8 mouse cellular contexts compared by ENCODE assay signal in the genomic region with DNA sequence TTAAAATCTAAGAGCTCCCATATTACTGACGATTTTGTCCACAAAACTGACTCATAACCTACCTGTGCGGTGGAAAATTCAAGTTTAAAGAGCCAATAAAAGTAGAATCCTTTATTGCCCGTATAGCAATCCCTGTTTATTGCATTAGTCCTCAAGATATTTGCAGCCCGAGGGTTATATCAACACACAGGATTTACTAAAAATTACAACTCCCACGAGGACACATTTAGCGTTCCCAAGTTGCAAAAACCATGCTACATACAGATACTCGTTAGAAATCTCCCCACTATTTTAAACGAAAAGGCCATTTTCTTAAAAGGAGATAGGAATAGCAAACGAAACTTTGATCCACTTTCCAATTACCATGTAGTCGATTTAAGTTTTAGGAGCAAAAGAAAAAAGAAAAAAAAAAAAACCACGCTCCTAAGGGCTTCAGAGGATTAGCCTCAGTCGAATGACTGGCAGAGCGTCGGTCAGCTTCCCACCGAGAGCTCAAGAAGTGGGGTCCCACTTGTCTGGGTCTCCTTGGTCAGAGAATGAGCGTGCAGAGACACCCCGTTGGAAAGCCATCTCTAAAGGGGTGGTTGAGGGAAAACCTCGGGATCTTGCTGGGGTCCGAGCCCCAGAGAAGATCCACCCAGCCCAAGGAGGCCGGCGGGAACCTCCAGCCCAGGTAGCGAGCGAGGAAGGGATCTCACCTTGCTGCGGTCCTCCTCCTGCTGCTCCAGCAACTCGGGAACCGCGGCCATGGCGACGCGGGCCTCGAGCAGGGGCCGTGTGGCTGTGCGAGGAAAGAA. TPM values are rescaled to one million over a fixed set of nuclear protein-coding genes. Genes with fewer than 3 reads are reported as not detected.
DNase-seq lines count a peak whose midpoint lies in the region; ATAC-seq and TF ChIP-seq lines count a peak whose summit lies in the region.

No protein-coding gene starts in this region.

- H3K4me2 ChIP-seq in intestine, embryonic 14.5 days (ENCODE audit: low read length): peak overlapping the region; percentile 78
- peak overlapping the region; percentile 74 for H3K4me2 ChIP-seq in neural tube, embryonic 13.5 days

- H3K27ac ChIP-seq in intestine, embryonic 14.5 days (ENCODE audit: low read depth): peak overlapping the region; percentile 96
- H3K27ac ChIP-seq in neural tube, embryonic 13.5 days (replicated peaks): peak overlapping the region; percentile 90

- H3K9ac ChIP-seq in intestine, embryonic 14.5 days (ENCODE audit: low read length): peak overlapping the region; percentile 99
- H3K9ac ChIP-seq in neural tube, embryonic 13.5 days: peak overlapping the region; percentile 96

- no peak for DNase-seq in lung, adult 2 months
- DNase-seq in lung, adult 18-20 months: no peak
- peak; percentile 24 for DNase-seq in embryo, embryonic 11.5 days (ENCODE audit: low read depth, low spot score)
- peak; percentile 86 for DNase-seq in intestine, embryonic 14.5 days (ENCODE audit: low spot score)
- no peak for DNase-seq in layer of hippocampus, adult 9-11 months
- DNase-seq in frontal cortex, postnatal 10 days (ENCODE audit: low spot score in 2 of 2): no peak
- no peak for DNase-seq in thymus, postnatal 25 days

- H3K4me1 ChIP-seq in lung, adult 2 months (ENCODE audit: control insufficient read depth, insufficient read depth, low read length): peaks cover 3% of the 10 kb centered on the region; the same call in 1 of the 2 replicates
- H3K4me1 ChIP-seq in intestine, embryonic 14.5 days (replicated peaks; ENCODE audit: control insufficient read depth, insufficient read depth, low read length): peaks cover 32% of the 10 kb centered on the region
- H3K4me1 ChIP-seq in neural tube, embryonic 13.5 days (replicated peaks): peaks cover 46% of the 10 kb centered on the region

- TF ChIP-seq CTCF in lung, adult 2 months (IDR thresholded peaks at IDR 0.05; ENCODE audit: insufficient read depth, low read length): no peak

- peaks cover 11% of the 10 kb centered on the region; the same call in 1 of the 2 replicates for H3K36me3 ChIP-seq in intestine, embryonic 14.5 days (ENCODE audit: control insufficient read depth, insufficient read depth, low read length)
- H3K36me3 ChIP-seq in neural tube, embryonic 13.5 days: no peaks in the 10 kb centered on the region

- H3K9me3 ChIP-seq in intestine, embryonic 14.5 days (ENCODE audit: control insufficient read depth, low read length): no peaks in the 10 kb centered on the region
- no peaks in the 10 kb centered on the region for H3K9me3 ChIP-seq in neural tube, embryonic 13.5 days

- ATAC-seq in intestine, embryonic 14.5 days (replicated peaks; ENCODE audit: low FRiP score, low TSS enrichment, low read depth): no peak; the same call in 1 of the 2 replicates
- ATAC-seq in neural tube, embryonic 13.5 days (ENCODE audit: low read depth): no peak; the same call in 1 of the 2 replicates

- TF ChIP-seq POLR2A in lung, adult 2 months (IDR thresholded peaks at IDR 0.05; ENCODE audit: borderline replicate concordance, extremely low read depth, low read depth, low read length): peak; percentile 48; the same call in 1 of the 2 replicates

- H3K4me3 ChIP-seq in lung, adult 2 months (replicated peaks; ENCODE audit: extremely low read depth, low read depth, low read length): peak overlapping the region; percentile 90
- H3K4me3 ChIP-seq in intestine, embryonic 14.5 days (ENCODE audit: low read depth, low read length): peak overlapping the region; percentile 93
- peak overlapping the region; percentile 94 for H3K4me3 ChIP-seq in neural tube, embryonic 13.5 days

- H3K27me3 ChIP-seq in intestine, embryonic 14.5 days (replicated peaks; ENCODE audit: control insufficient read depth, insufficient read depth, low read length): no peaks in the 10 kb centered on the region
- no peaks in the 10 kb centered on the region for H3K27me3 ChIP-seq in neural tube, embryonic 13.5 days

- under 1% methylated on average over 32 of the region's 33 CpGs for WGBS in lung, adult 2 months
- WGBS in intestine, embryonic 14.5 days: 0% methylated on average over 28 of the region's 33 CpGs
- WGBS in neural tube, embryonic 13.5 days: under 1% methylated on average over 33 of the region's 33 CpGs

RNA-seq across cellular contexts. Expression of a gene that starts 0.6 kb away (rescaled TPM):
- polyA plus RNA-seq in lung, adult 2 months (2012; rRNA removed): 2.6 and 3.9 TPM in 2 replicates
- polyA plus RNA-seq in intestine, embryonic 14.5 days (2014; fragmentation: Nextera tagmentation; extraction: Ambion mirVana): 21.1 and 22.9 TPM in 2 replicates
- 11.4 and 12.0 TPM in 2 replicates for polyA plus RNA-seq in neural tube, embryonic 13.5 days (2015; fragmentation: Nextera tagmentation; extraction: Ambion mirVana)

RNA-seq across cellular contexts. Expression of a gene that starts 0.8 kb away (rescaled TPM):
- 29.7 and 34.7 TPM in 2 replicates for polyA plus RNA-seq in lung, adult 2 months (2012; rRNA removed)
- 134 and 139 TPM in 2 replicates for polyA plus RNA-seq in intestine, embryonic 14.5 days (2014; fragmentation: Nextera tagmentation; extraction: Ambion mirVana)
- polyA plus RNA-seq in neural tube, embryonic 13.5 days (2015; fragmentation: Nextera tagmentation; extraction: Ambion mirVana): 76.1 and 79.7 TPM in 2 replicates

Comparison
In these comparisons a context has a peak if more than half of its experiments do, and no peak if none do; other contexts are left out.
1. DNase-seq: peak in embryo, embryonic 11.5 days (single experiment) and intestine, embryonic 14.5 days (single experiment); none in lung, adult 2 months (single experiment), lung, adult 18-20 months (0 of 2), layer of hippocampus, adult 9-11 months (single experiment), frontal cortex, postnatal 10 days (0 of 2) and thymus, postnatal 25 days (single experiment).
2. Peak in every context shown above with its lines, with median percentiles within 50 percentile points of each other: H3K4me3 ChIP-seq.